Mouse (Mus musculus) CH12.LX (cell line): ENCODE data around the gene Gramd2. TPM values are rescaled to one million over a fixed set of nuclear protein-coding genes. Genes with fewer than 3 reads are reported as not detected.

Source experiments
- DNase-seq: peaks from one replicate; pipeline ENCODE4 v3.0.0-alpha.2; 2013; ENCODE audit errors: extremely low read depth
- H3K27ac ChIP-seq: 2 replicates; pipeline ENCODE4 v1.5.1; 2012; ENCODE audit warnings: low read depth, mild to moderate bottlenecking, control low read depth, moderate library complexity; ENCODE audit not compliant: insufficient read depth
- H3K27me3 ChIP-seq: replicated peaks from 2 replicates; pipeline ENCODE3; 2012; ENCODE audit warnings: inconsistent platforms
- H3K36me3 ChIP-seq, 2 experiments: replicated peaks in 1 of 2; 2 replicates each; pipeline versions ENCODE3 to v1.6.1; 2012; ENCODE audit warnings: inconsistent platforms in 1 of 2, low read length in 1 of 2, mild to moderate bottlenecking in 1 of 2, mixed read lengths in 1 of 2, moderate library complexity in 1 of 2; ENCODE audit not compliant: control insufficient read depth in 1 of 2, insufficient read depth in 1 of 2
- H3K4me1 ChIP-seq, 2 experiments: 2 replicates each; pipeline ENCODE4 v1.6.1; 2012; ENCODE audit warnings: inconsistent platforms in 1 of 2, moderate library complexity in 1 of 2; ENCODE audit not compliant: insufficient read depth in 2 of 2, control insufficient read depth in 1 of 2
- H3K4me2 ChIP-seq: 2 replicates; pipeline ENCODE4 v1.6.1; 2012; ENCODE audit warnings: low read depth, mild to moderate bottlenecking, control low read depth; ENCODE audit not compliant: poor library complexity, insufficient read depth, severe bottlenecking
- H3K4me3 ChIP-seq, 3 experiments: fragments of 150-350 bp in 1 of 3; sonication (generic) in 1 of 3; replicated peaks in 1 of 3; 2 replicates each; pipeline versions ENCODE3 to v1.5.1; 2011 to 2012; ENCODE audit warnings: low read depth in 2 of 3, low read length in 2 of 3, mild to moderate bottlenecking in 2 of 3, moderate library complexity in 2 of 3, control low read depth in 1 of 3, improper control_type of control experiment in 1 of 3, inconsistent platforms in 1 of 3, mixed read lengths in 1 of 3; ENCODE audit not compliant: poor library complexity in 1 of 3
- H3K79me2 ChIP-seq: replicated peaks from 2 replicates; pipeline ENCODE4 v1.6.1; 2012; ENCODE audit warnings: mild to moderate bottlenecking, moderate library complexity; ENCODE audit not compliant: control insufficient read depth, poor library complexity, insufficient read depth, severe bottlenecking; ENCODE audit errors: extremely low read depth
- H3K9ac ChIP-seq: 2 replicates; pipeline ENCODE4 v1.6.1; 2012; ENCODE audit warnings: low read depth, mild to moderate bottlenecking, control low read depth, moderate library complexity; ENCODE audit not compliant: insufficient read depth
- H3K9me3 ChIP-seq: replicated peaks from 2 replicates; pipeline ENCODE3; 2012; ENCODE audit warnings: low read length, inconsistent platforms, mixed read lengths
- BHLHE40 ChIP-seq: IDR thresholded peaks from 2 replicates; pipeline ENCODE4 v1.6.1; 2011; ENCODE audit warnings: mild to moderate bottlenecking, low read depth, low read length, improper control_type of control experiment
- CHD1 ChIP-seq: IDR thresholded peaks from 2 replicates; pipeline ENCODE4 v1.6.1; 2012; ENCODE audit warnings: low read depth, low read length, improper control_type of control experiment, inconsistent platforms
- E2F4 ChIP-seq: IDR thresholded peaks from 2 replicates; pipeline ENCODE4 v1.6.1; 2011; ENCODE audit warnings: low read depth, low read length, improper control_type of control experiment; ENCODE audit not compliant: insufficient replicate concordance
- ETS1 ChIP-seq: conservative IDR thresholded peaks from 2 replicates; pipeline ENCODE4 v1.6.1; 2012; ENCODE audit warnings: low read depth, mild to moderate bottlenecking, inconsistent platforms, low read length, improper control_type of control experiment, moderate library complexity
- GABPA ChIP-seq: IDR thresholded peaks from 2 replicates; pipeline ENCODE4 v1.6.1; 2012; ENCODE audit warnings: low read depth, low read length, improper control_type of control experiment, inconsistent platforms; ENCODE audit not compliant: insufficient replicate concordance
- HCFC1 ChIP-seq: IDR thresholded peaks from 2 replicates; pipeline ENCODE4 v1.6.1; 2012; ENCODE audit warnings: low read depth, mild to moderate bottlenecking, inconsistent platforms, low read length, improper control_type of control experiment
- JUN ChIP-seq: IDR thresholded peaks from 2 replicates; pipeline ENCODE4 v1.6.1; 2011; ENCODE audit warnings: low read depth, mild to moderate bottlenecking, low read length, improper control_type of control experiment, moderate library complexity; ENCODE audit not compliant: insufficient read depth
- KAT2A ChIP-seq: IDR thresholded peaks from 2 replicates; pipeline ENCODE4 v1.6.1; 2012; ENCODE audit warnings: low read length, improper control_type of control experiment, inconsistent platforms; ENCODE audit not compliant: insufficient replicate concordance
- MAFK ChIP-seq: IDR thresholded peaks from 2 replicates; pipeline ENCODE4 v1.6.1; 2011; ENCODE audit warnings: low read length, improper control_type of control experiment; ENCODE audit not compliant: insufficient replicate concordance
- MEF2A ChIP-seq: IDR thresholded peaks from 2 replicates; pipeline ENCODE4 v1.6.1; 2014; ENCODE audit warnings: low read depth, mild to moderate bottlenecking, inconsistent platforms, low read length, improper control_type of control experiment, borderline replicate concordance
- MXI1 ChIP-seq: IDR thresholded peaks from 2 replicates; pipeline ENCODE4 v1.6.1; 2011; ENCODE audit warnings: mild to moderate bottlenecking, low read depth, low read length, improper control_type of control experiment
- NELFE ChIP-seq: IDR thresholded peaks from 2 replicates; pipeline ENCODE4 v1.6.1; 2011; ENCODE audit warnings: low read depth, low read length, improper control_type of control experiment
- NRF1 ChIP-seq: IDR thresholded peaks from 2 replicates; pipeline ENCODE4 v1.6.1; 2014; ENCODE audit warnings: low read depth, mild to moderate bottlenecking, inconsistent platforms, low read length, improper control_type of control experiment, moderate library complexity
- PAX5 ChIP-seq: IDR thresholded peaks from 2 replicates; pipeline ENCODE4 v1.6.1; 2012; ENCODE audit warnings: low read length, inconsistent platforms, mixed read lengths
- SIN3A ChIP-seq: IDR thresholded peaks from 2 replicates; pipeline ENCODE4 v1.6.1; 2012; ENCODE audit warnings: low read length, improper control_type of control experiment, inconsistent platforms
- SMC3 ChIP-seq: IDR thresholded peaks from 2 replicates; pipeline ENCODE4 v1.6.1; 2011; ENCODE audit warnings: low read depth, low read length, improper control_type of control experiment
- TBP ChIP-seq: conservative IDR thresholded peaks from 2 replicates; pipeline ENCODE4 v1.6.1; 2011; ENCODE audit warnings: low read depth, low read length, improper control_type of control experiment
- dilution Hi-C: fragments of 300-500 bp; cut with MboI; formaldehyde crosslinking; loops from 2 replicates; pipeline ENCODE4 v1.14.3; 2020; ENCODE audit warnings: low sequenced_read_pairs; ENCODE audit not compliant: extremely low pct_unique_long_range_greater_than_20kb, extremely low pct_ligation_motif_present
- in situ Hi-C: fragments of 300-500 bp; cut with MboI; formaldehyde crosslinking; loops from 3 replicates; pipeline ENCODE4 v1.14.3; 2019; ENCODE audit warnings: low sequenced_read_pairs, low pct_ligation_motif_present, low pct_unique_long_range_greater_than_20kb, mixed read lengths
- polyA plus RNA-seq: library from polyadenylated mRNA; unstranded; fragments of >175 nt; gene quantifications from 2 replicates; pipeline ENCODE4 v1.2.1, GENCODE M21; 2012; ENCODE audit warnings: low read depth; ENCODE audit not compliant: insufficient read length
- total RNA-seq, 2 experiments: library from RNA; depleted of rRNA; stranded (reverse); fragments of 300-350 nt in 1 of 2; fragments of >200 nt in 1 of 2; gene quantifications; 2 replicates each; pipeline ENCODE4 v1.2.3; 2012 to 2014

Gene Gramd2
- total and polyA plus RNA-seq, 3 experiments: 0.61 TPM; not detected in 2

DNA sequence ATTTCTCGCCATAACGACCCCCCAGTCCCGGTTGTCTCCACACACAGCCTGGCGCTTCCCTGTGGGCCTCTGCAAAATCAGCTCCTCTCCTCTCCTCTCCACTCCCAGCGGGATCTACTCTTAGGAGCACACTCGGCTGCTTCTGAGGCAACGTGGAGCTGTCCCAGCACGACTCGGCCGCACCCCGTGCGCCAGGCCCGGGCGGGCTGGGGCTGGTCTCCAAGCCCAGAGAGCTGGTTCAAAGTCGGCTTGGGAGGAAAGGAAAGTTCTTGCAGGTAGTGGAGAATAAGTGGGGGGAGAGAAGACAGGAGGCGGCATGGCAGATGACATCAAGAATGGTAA, 561 bp downstream of the Gramd2 start:
- H3K4me3 ChIP-seq: no peak overlapping the region

GRCm38 (mm10) chr9:59684020-59684419, 4.1 kb downstream of the Gramd2 start:
- Histone ChIP-seq H3K4me3 (no peak overlapping the region), H3K79me2 (no peaks in the 10 kb centered on the region), H3K27me3 (peaks cover 2% of the 10 kb centered on the region)
- in situ Hi-C loops: no loop called here
- TF ChIP-seq MAFK (no peak), MXI1 (no peak), MEF2A (no peak), CHD1 (no peak), PAX5 (no peak), SIN3A (no peak), E2F4 (no peak)
- TF ChIP-seq, all 38 proteins: peak for 0
- DNase-seq: no peak
- no peak overlapping the region for H3K27ac ChIP-seq
- no peaks in the 10 kb centered on the region for H3K9me3 ChIP-seq
- H3K4me1 ChIP-seq: peaks cover 9 to 13% of the 10 kb centered on the region in 2 experiments; a peak in 3 of 4 replicates
- H3K4me2 ChIP-seq: no peak overlapping the region
- H3K36me3 ChIP-seq: peaks cover 6 to 9% of the 10 kb centered on the region in 2 experiments
- dilution Hi-C loops: no loop called here
- no peak overlapping the region for H3K9ac ChIP-seq

More for the DNA sequence above, 561 bp downstream of the Gramd2 start:
- H3K4me2 ChIP-seq: no peak overlapping the region
- in situ Hi-C loops: no loop called here
- TF ChIP-seq BHLHE40: no peak
- peaks cover 2% of the 10 kb centered on the region for H3K27me3 ChIP-seq
- dilution Hi-C loops: no loop called here
- H3K36me3 ChIP-seq: peaks cover 35 to 41% of the 10 kb centered on the region in 2 experiments
- DNase-seq: no peak
- no peak overlapping the region for H3K27ac ChIP-seq
- H3K4me1 ChIP-seq: peaks cover 7 to 13% of the 10 kb centered on the region in 2 experiments; a peak in 3 of 4 replicates
- no peaks in the 10 kb centered on the region for H3K79me2 ChIP-seq
- no peak overlapping the region for H3K9ac ChIP-seq
- H3K9me3 ChIP-seq: no peaks in the 10 kb centered on the region

DNA sequence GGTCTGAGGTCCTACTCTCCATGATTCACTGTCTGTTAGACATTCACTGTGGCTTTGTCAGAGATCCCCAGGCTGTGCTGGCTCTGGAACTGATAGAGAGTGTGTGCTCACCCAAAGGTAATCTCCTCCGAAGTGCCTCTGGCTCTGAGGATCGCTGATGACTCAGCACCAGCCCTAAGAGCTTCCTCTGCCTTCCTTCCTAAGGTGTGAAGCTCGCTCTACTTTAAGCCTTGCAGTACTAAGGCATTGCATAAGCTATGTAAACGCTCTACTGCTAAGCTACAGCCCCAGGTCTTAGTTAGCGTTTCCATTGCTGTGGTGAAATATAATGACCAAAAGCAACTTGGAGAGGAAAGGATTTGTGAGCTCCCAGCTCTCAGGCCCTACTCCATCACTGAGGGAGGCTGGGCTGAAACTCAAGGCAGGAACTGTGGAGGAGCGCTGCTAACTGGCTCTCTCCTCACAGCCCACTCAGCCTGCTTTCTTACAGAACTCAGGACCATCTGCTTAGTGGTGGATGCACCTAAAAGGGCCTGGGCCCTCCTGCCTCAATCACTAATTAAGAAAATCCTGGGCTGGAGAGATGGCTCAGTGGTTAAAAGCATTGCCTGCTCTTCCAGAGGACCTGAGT, 7.6 kb downstream of the Gramd2 start:
- H3K4me1 ChIP-seq: peaks cover 0 to 5% of the 10 kb centered on the region in 2 experiments; a peak in 1 of 4 replicates
- H3K79me2 ChIP-seq: no peaks in the 10 kb centered on the region
- peaks cover 2% of the 10 kb centered on the region for H3K27me3 ChIP-seq
- no peak overlapping the region for H3K27ac ChIP-seq
- H3K4me2 ChIP-seq: no peak overlapping the region
- TF ChIP-seq SMC3: no peak
- TF ChIP-seq KAT2A: no peak
- TF ChIP-seq MEF2A: no peak
- TF ChIP-seq TBP: no peak
- no peak for TF ChIP-seq HCFC1
- no peak for TF ChIP-seq ETS1
- no peak for TF ChIP-seq JUN
- TF ChIP-seq GABPA: no peak
- no peak for TF ChIP-seq CHD1
- no peak for TF ChIP-seq NRF1
- TF ChIP-seq NELFE: no peak
- TF ChIP-seq MAFK: no peak
- DNase-seq: no peak
- H3K4me3 ChIP-seq: no peak overlapping the region
- dilution Hi-C loops: no loop called here
- no peaks in the 10 kb centered on the region for H3K9me3 ChIP-seq
- in situ Hi-C loops: no loop called here
- H3K9ac ChIP-seq: no peak overlapping the region
- no peaks in the 10 kb centered on the region for H3K36me3 ChIP-seq
